Mouse (Mus musculus): ENCODE results near the gene Hist1h1e.
A peak's percentile ranks its signal among the peaks of the same experiment; 100 is the strongest.
"Not testable (repeated sequence)": the region's sequence is repeated elsewhere in the genome, so short reads cannot be mapped to it uniquely, and the experiment has no call there.

Gene Hist1h1e

GRCm38 (mm10) chr13:23622175-23622671 lies at the start of gene Hist1h1e:
TSS of gene Hist1h1e (minus strand) at chr13:23622558.
- peak; percentile 93 for DNase-seq

- no peak for DNase-seq
These were observed 40.2 kb upstream of the Hist1h1e start for GRCm38 (mm10) chr13:23662536-23662935.

GRCm38 (mm10) chr13:23659636-23660366 lies 37.4 kb upstream of the Hist1h1e start:
- no peak for DNase-seq

GRCm38 (mm10) chr13:23630653-23631052 lies 8.3 kb upstream of the Hist1h1e start:
- peak; percentile 19 for DNase-seq

DNA sequence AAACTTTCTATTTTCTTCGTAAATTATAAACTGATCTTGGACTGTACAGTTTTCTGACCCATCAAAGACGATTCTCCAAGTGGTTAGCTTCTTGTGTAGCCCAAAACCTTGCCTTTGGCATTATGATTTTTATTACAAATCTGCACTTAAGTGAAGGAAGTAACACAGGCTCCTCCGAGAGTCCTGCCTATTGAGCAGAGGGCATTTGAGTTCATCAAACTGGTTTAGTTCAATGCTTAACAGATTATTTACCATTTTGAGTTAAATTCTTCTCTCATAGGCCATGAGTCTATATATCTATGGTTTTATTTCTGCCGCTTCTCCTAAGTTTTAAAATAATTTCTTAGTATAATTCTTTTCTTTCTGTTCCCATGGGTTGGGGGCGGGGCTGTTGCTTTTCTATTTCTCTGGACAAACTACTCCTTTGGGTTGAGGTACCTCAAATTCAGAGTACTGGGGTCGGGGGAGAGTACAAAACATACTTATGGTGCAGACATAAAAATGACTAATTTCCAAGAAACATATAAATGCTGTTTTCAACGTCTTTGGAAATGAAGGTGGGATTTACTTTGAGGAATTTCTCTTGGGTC lies 598 bp upstream of the Hist1h1e start:
- peak; percentile 46 for DNase-seq

- DNase-seq, result peak; percentile 82
These were observed 705 bp downstream of the Hist1h1e start for GRCm38 (mm10) chr13:23621532-23622174.

DNA sequence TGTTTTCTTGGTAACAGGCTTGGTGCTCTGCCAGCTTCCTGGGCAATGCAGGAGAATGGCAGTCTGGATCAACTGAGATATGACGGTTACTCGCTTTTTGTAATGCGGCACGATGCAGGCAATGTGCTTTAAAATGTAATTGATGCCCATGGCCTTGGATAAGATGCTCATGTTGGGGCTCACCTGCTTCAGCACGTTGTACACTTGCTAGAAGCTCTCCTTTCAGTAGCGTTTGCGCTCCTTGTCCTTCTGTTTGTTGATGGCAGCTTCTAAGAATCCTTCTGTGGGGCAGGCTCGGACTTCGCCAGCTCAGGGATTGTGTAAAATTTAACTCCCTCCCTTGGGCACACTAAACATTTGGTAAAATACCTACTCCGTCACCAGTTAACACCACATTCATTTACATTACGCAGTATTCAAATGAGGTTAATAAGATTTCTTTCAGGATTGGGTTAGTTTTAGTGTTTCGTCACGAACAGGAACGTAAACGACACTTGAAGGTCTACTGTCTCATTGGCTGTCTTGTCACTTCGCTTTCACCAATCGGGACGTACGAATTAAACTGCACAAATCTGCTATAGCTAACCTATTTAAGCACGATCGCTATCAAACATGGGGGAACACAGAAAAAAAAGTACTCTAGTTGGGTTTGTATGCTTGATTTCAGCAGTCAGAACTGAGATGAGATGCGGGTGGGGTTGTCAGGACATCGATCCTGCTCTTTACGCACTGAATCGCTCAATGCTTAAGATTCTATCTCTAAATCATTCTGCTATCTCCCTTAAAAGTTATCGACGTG lies 1.4 kb downstream of the Hist1h1e start, which contains the start of gene Hist1h2be:
Gene Hist1h2be, minus strand, starts transcription at position 392 of the 799 bp plus-strand sequence.
- DNase-seq, result peak; percentile 90

GRCm38 (mm10) chr13:23620056-23620732 lies 2.2 kb downstream of the Hist1h1e start:
- DNase-seq, result peak; percentile 7

DNA sequence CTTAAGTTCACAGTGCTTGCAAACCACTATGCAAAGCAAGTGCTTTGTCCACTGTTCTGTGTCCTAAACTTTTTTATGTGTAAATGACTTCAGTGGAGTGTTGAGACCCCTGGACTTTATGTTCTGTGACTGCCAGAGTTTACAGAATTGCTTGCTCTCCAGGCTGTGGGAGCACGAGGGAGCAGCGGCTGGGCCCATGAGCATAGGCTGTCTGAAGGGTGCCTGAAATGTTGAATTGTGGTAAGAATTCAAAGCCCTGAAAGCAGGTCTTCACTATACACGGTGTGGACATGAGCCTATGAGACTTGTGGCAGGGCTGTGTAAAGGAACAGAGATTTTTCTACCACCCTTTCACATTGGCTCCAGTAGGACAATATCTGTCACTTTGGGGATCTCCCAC lies 10.7 kb downstream of the Hist1h1e start:
- no peak for DNase-seq

GRCm38 (mm10) chr13:23610393-23610792 lies 12.0 kb downstream of the Hist1h1e start:
- no peak for DNase-seq

DNA sequence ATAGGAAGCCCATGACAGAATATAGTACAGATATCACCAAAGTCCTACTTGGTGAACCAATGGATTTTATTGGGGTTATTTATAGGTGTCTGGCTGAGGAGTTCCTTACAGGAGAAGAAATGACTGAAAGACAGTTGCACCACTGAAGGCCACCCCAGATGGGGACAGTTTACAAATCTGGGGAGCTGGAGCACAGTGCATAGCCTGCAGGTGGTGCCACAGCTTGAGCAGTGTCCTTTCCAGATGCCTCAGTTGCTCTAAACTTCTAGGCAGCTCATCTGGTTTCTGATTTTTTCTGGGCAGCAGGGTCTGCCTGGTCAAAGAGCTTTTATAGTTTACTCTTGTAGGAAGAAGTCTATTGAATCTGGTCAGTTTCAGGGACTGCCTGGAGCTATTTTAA lies 12.5 kb downstream of the Hist1h1e start:
- DNase-seq, result no peak

DNA sequence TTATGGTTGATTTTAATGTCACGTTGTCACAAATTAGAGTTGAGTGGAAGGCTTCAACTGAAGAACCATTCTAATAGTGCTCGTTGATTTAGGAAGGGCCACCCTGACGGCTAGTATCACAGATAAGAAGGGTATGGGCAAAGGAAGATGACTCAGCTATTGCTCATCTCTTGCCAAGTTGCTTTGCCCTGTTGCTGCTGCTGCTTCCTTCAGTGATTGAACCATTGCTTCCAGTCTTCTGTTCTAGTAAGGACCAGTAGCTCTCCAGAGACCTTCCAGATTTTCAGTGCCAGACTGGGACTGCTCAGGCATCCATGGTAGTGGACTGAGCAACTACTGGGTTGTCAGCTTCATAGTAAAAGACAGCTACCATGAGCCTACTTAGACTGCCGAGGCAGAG lies 13.1 kb downstream of the Hist1h1e start:
- no peak for DNase-seq

- no peak for DNase-seq
These were observed 17.3 kb downstream of the Hist1h1e start for GRCm38 (mm10) chr13:23605052-23605451.

DNA sequence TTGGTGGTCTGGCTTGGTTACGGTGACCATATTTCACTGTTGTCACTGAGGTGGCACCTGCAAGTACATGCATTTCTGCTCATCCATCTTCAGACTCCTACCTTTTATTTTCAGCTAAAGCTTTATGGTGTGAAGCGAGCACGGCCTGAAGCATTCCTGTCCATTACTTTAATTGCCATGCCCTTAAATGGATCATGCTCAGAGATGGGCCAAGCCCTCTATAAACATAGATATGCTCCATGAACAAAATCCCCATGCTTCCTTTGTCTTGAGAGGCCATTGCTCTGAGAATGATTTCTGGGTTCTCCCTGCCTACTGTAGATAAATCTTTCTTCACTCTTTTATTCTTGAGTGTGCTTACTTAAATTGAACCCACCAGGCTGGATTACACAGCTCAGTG lies 17.9 kb downstream of the Hist1h1e start:
- DNase-seq, result no peak

DNA sequence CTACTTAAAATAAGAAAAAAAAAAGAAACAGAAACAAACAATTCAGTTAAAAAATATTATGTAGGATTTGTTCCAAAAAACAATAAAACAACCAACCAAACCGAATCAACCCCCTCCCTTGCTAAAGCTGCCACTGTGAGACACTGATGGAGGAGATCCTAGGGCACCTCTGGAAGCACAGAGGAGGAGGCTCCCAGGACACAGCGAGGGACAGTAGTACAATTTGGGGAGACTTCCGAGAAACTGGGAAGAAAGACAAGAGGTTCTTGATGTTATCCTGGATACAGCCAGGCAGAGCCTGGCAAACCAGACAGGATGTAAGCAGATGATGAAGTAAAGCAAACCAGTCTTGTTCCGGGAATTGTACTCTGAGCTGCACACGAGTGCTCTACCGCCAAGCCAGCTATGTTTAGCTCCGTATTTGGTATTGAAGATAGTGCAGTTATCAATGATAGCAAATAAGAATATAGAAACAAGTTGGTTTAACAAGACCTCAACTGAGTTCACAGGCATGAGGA lies 19.1 kb downstream of the Hist1h1e start:
- DNase-seq, result no peak

- peak; percentile 83 for DNase-seq
These were observed 24.4 kb downstream of the Hist1h1e start for GRCm38 (mm10) chr13:23597957-23598356.

- no peak for DNase-seq
These were observed 26.6 kb downstream of the Hist1h1e start for GRCm38 (mm10) chr13:23595622-23596372.

DNA sequence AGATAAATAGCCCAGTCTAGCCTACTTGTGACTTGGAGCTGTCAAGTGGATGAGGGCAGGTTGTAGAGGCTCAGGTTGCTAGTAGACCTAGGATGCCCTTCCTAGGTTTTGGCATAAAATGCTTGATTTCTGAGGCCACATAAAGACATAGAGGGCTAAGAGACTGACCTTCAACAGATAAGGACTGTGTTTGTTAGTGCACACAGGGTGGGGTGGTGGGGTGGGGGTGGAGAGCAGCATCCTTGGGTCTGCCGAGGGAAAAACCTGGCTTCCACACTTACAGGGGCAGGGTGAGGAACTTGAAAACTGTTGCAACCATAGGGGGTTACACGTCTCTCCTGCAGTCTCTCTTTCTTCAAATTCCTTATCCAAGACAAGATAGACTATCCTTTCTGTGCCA lies 27.2 kb downstream of the Hist1h1e start:
- DNase-seq, result no peak

DNA sequence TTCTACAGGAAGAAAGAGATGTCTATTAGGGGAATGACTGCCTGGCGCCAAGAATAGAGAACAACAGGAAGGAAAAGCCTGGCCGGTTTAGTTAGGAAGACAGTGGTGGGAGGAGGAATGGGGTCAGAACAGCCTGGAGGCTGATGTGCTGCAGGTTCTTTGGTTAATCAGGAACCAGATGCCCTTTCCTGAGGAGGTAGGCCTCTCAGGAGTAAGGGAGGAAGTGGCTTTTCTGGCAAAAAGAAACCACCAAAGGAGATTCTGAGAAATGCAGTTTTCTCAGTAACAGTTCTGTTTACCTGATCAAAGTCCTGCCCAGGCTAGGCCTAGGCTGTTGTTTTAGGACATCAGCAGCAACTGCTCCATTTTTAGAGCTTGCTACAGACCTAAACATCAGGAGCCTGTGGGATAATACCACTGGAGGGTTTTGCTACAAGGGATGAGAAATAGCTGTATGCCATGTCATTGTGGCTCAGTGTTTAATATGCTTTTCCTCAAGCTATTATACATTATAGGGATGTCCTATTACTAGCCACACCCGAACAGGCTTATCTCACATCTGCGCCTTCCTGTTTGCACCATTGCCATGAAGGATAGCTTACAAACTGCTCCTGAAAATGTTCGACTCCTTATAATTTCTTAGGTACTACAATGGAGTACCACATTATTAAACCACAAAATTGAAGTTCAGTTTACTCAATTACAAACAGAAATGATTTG lies 29.1 kb downstream of the Hist1h1e start:
- no peak for DNase-seq

GRCm38 (mm10) chr13:23592614-23593013 lies 29.7 kb downstream of the Hist1h1e start:
- DNase-seq, result no peak

DNA sequence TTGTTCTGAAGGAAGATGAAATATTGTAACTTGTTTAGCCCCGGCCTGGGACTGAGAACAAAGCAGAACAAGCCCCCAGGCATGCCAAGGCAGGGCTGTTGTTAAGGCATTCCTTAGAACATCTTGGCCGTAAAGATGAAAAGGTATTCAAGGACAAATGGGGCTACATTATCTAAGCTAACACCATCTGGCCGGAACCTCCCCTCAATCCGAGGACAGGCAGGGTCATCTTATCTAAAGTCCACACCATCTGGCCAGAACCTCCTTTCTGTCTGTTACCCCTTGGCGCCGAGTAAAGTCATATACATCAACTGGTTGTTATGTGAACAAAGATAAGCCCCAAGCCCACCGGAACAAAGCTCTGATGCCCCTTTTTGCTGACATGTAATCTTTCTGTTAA lies 30.5 kb downstream of the Hist1h1e start:
- DNase-seq, result not testable (repeated sequence)

Data from embryo, embryonic 11 days (tissue).